In the genomic region with DNA sequence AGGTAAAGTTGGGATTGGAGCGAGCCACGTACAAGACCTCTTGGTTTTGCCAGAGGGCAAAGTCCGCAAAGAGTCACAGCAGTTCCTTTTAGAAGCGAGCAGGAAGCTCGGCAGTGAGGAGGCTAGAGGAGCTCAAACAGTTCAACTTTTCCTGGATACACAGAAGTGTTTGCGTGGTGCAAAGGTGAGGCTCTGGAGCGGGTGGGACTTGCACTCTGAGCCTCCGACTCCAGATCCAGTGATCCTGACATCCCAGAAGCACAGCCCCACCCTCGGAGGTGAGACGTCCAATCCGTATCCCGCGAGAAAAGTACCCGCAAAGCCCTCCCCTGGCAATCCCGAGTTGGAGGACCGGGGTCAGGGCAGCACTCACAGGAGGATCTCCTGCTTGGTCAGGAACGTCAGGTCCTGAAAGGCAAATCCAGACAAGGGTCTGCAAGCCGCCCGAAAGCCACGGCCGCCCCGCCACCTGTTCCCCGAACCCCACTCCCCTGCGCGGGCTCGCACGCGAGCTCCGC, we compare ENCODE assay signal across 7 mouse cellular contexts. TPM values are rescaled to one million over a fixed set of nuclear protein-coding genes. Genes with fewer than 3 reads are reported as not detected.
A peak's percentile ranks its signal among the peaks of the same experiment; 100 is the strongest.
DNase-seq lines count a peak whose midpoint lies in the region; ATAC-seq lines count a peak whose summit lies in the region.

No protein-coding gene starts in this region.

- peak; percentile 41 for ATAC-seq in erythroid progenitor cell, adult 5-6 weeks (replicated peaks; ENCODE audit: low FRiP score, poor library complexity, severe bottlenecking)
- ATAC-seq in midbrain, embryonic 12.5 days (ENCODE audit: low FRiP score, low read depth) = no peak

- H3K27me3 ChIP-seq in midbrain, embryonic 12.5 days = peaks cover 22% of the 10 kb centered on the region

- no peak overlapping the region; the same call in 1 of the 2 replicates for H3K27ac ChIP-seq in midbrain, embryonic 12.5 days (replicated peaks)

- H3K9me3 ChIP-seq in midbrain, embryonic 12.5 days = no peaks in the 10 kb centered on the region

- DNase-seq in 3T3-L1 (ENCODE audit: low read depth, low spot score) = peak; percentile 76
- DNase-seq in 416B (ENCODE audit: low read depth) = peak; percentile 41
- DNase-seq in kidney, postnatal 10 days = peak; percentile 59
- DNase-seq in adrenal gland, postnatal 10 days = no peak
- DNase-seq in right cerebral cortex, postnatal 36 days (ENCODE audit: low spot score in 2 of 2) = no peak

- 2% methylated on average over 29 of the region's 29 CpGs for WGBS in midbrain, embryonic 12.5 days

- H3K4me1 ChIP-seq in midbrain, embryonic 12.5 days = peaks cover 20% of the 10 kb centered on the region

- H3K36me3 ChIP-seq in midbrain, embryonic 12.5 days = peaks cover 12% of the 10 kb centered on the region

- H3K4me2 ChIP-seq in midbrain, embryonic 12.5 days (replicated peaks) = peak overlapping the region; percentile 83

- H3K4me3 ChIP-seq in midbrain, embryonic 12.5 days = peak overlapping the region; percentile 73

- H3K9ac ChIP-seq in midbrain, embryonic 12.5 days (replicated peaks) = peak overlapping the region; percentile 62

RNA-seq across cellular contexts. Expression of a gene that starts 0.6 kb away (rescaled TPM):
- 69.2 and 73.8 TPM in 2 replicates for total RNA-seq in erythroid progenitor cell, adult 5-6 weeks (2015; ENCODE audit: low replicate concordance)
- total RNA-seq in erythroid progenitor cell, adult 5-6 weeks (2017; ENCODE audit: low replicate concordance) = 70.2 and 70.4 TPM in 2 replicates
- 41.3 and 42.3 TPM in 2 replicates for polyA plus RNA-seq in midbrain, embryonic 12.5 days (2016; fragmentation: Nextera tagmentation; extraction: Ambion mirVana)
- 10 to 100 TPM; 50.6 to 54.9 TPM for total RNA-seq in adrenal gland, postnatal 10 days (2021)

RNA-seq across cellular contexts. Expression of a gene that starts 0.6 kb away (rescaled TPM):
- 1.3 and 5.4 TPM in 2 replicates for total RNA-seq in erythroid progenitor cell, adult 5-6 weeks (2015; ENCODE audit: low replicate concordance)
- total RNA-seq in erythroid progenitor cell, adult 5-6 weeks (2017; ENCODE audit: low replicate concordance) = 0.08 and 0.64 TPM in 2 replicates
- 4.0 and 4.6 TPM in 2 replicates for polyA plus RNA-seq in midbrain, embryonic 12.5 days (2016; fragmentation: Nextera tagmentation; extraction: Ambion mirVana)
- total RNA-seq in adrenal gland, postnatal 10 days (2021) = 1 to 10 TPM; 3.0 to 3.9 TPM

RNA-seq across cellular contexts. Expression of a gene that starts 14.1 kb away (rescaled TPM):
- 2.9 TPM in 1 of 2 replicates, not detected in the other for total RNA-seq in erythroid progenitor cell, adult 5-6 weeks (2015; ENCODE audit: low replicate concordance)
- total RNA-seq in erythroid progenitor cell, adult 5-6 weeks (2017; ENCODE audit: low replicate concordance) = not detected in 2 replicates
- polyA plus RNA-seq in midbrain, embryonic 12.5 days (2016; fragmentation: Nextera tagmentation; extraction: Ambion mirVana) = 1.9 and 2.4 TPM in 2 replicates
- 1 to 10 TPM; 1.1 to 1.8 TPM for total RNA-seq in adrenal gland, postnatal 10 days (2021)

RNA-seq across cellular contexts. Expression of a gene that starts 29.0 kb away (rescaled TPM):
- 28.8 and 31.9 TPM in 2 replicates for total RNA-seq in erythroid progenitor cell, adult 5-6 weeks (2015; ENCODE audit: low replicate concordance)
- 10.1 and 18.8 TPM in 2 replicates for total RNA-seq in erythroid progenitor cell, adult 5-6 weeks (2017; ENCODE audit: low replicate concordance)
- 56.7 and 57.5 TPM in 2 replicates for polyA plus RNA-seq in midbrain, embryonic 12.5 days (2016; fragmentation: Nextera tagmentation; extraction: Ambion mirVana)
- 10 to 100 TPM; 38.7 to 47.4 TPM for total RNA-seq in adrenal gland, postnatal 10 days (2021)

RNA-seq across cellular contexts. Expression of a gene that starts 37.4 kb away (rescaled TPM):
- total RNA-seq in erythroid progenitor cell, adult 5-6 weeks (2015; ENCODE audit: low replicate concordance) = 23.4 and 28.5 TPM in 2 replicates
- total RNA-seq in erythroid progenitor cell, adult 5-6 weeks (2017; ENCODE audit: low replicate concordance) = 4.9 and 27.5 TPM in 2 replicates
- polyA plus RNA-seq in midbrain, embryonic 12.5 days (2016; fragmentation: Nextera tagmentation; extraction: Ambion mirVana) = 18.5 and 21.4 TPM in 2 replicates
- 10 to 100 TPM; 14.5 to 18.3 TPM for total RNA-seq in adrenal gland, postnatal 10 days (2021)

Comparison
In these comparisons a context has a peak if more than half of its experiments do, and no peak if none do; other contexts are left out.
1. DNase-seq: peak in 3T3-L1 (single experiment), 416B (single experiment) and kidney, postnatal 10 days (single experiment); none in adrenal gland, postnatal 10 days (single experiment) and right cerebral cortex, postnatal 36 days (0 of 2).